Mouse (Mus musculus) MEL (cell line): ENCODE data around the gene Gpx7. TPM values are rescaled to one million over a fixed set of nuclear protein-coding genes. Genes with fewer than 3 reads are reported as not detected.
"Not testable (repeated sequence)": the region's sequence is repeated elsewhere in the genome, so short reads cannot be mapped to it uniquely, and the experiment has no call there.

Source experiments
- DNase-seq: peaks from one replicate; pipeline ENCODE4 v3.0.0; 2011; ENCODE audit warnings: low read depth, low spot score
- H3K27ac ChIP-seq: 2 replicates; pipeline ENCODE4 v1.5.1; 2012; ENCODE audit warnings: low read depth, mild to moderate bottlenecking, control low read depth, low read length, moderate library complexity; ENCODE audit not compliant: control insufficient read depth
- H3K27me3 ChIP-seq, 2 experiments: fragments of 150-350 bp in 1 of 2; sonication (generic) in 1 of 2; 2 replicates each; pipeline ENCODE4 v1.6.1; 2012; ENCODE audit warnings: low read length in 2 of 2, mild to moderate bottlenecking in 2 of 2, improper control_type of control experiment in 1 of 2, moderate library complexity in 1 of 2; ENCODE audit not compliant: insufficient read depth in 2 of 2, control insufficient read depth in 1 of 2
- H3K36me3 ChIP-seq, 2 experiments: 2 replicates each; pipeline ENCODE4 v1.6.1; 2012 to 2014; ENCODE audit warnings: low read length in 2 of 2, improper control_type of control experiment in 1 of 2, inconsistent platforms in 1 of 2, mild to moderate bottlenecking in 1 of 2; ENCODE audit not compliant: insufficient read depth in 2 of 2, control insufficient read depth in 1 of 2
- H3K4me1 ChIP-seq, 2 experiments: fragments of 150-350 bp in 1 of 2; sonication (generic) in 1 of 2; 2 replicates each; pipeline ENCODE4 v1.6.1; 2012; ENCODE audit warnings: low read length in 2 of 2, improper control_type of control experiment in 1 of 2, mild to moderate bottlenecking in 1 of 2; ENCODE audit not compliant: insufficient read depth in 2 of 2, control insufficient read depth in 1 of 2
- H3K4me3 ChIP-seq, 2 experiments: fragments of 150-350 bp in 1 of 2; sonication (generic) in 1 of 2; 2 replicates each; pipeline ENCODE4 v1.5.1; 2012; ENCODE audit warnings: low read depth in 2 of 2, low read length in 2 of 2, mild to moderate bottlenecking in 2 of 2, moderate library complexity in 2 of 2, control low read depth in 1 of 2, improper control_type of control experiment in 1 of 2; ENCODE audit not compliant: control insufficient read depth in 1 of 2, insufficient read depth in 1 of 2
- H3K79me2 ChIP-seq: 2 replicates; pipeline ENCODE4 v1.6.1; 2012; ENCODE audit warnings: mild to moderate bottlenecking, low read length, moderate library complexity; ENCODE audit not compliant: control insufficient read depth, poor library complexity, insufficient read depth
- H3K9ac ChIP-seq: 2 replicates; pipeline ENCODE4 v1.6.1; 2012; ENCODE audit warnings: low read depth, mild to moderate bottlenecking, control low read depth, low read length, moderate library complexity; ENCODE audit not compliant: control insufficient read depth, poor library complexity, severe bottlenecking
- H3K9me3 ChIP-seq: fragments of 150-350 bp; sonication (generic); replicated peaks from 2 replicates; pipeline ENCODE4 v1.6.1; 2012; ENCODE audit warnings: mild to moderate bottlenecking, low read length, improper control_type of control experiment, moderate library complexity; ENCODE audit not compliant: insufficient read depth
- BHLHE40 ChIP-seq: IDR thresholded peaks from 2 replicates; pipeline ENCODE4 v1.6.1; 2012; ENCODE audit warnings: low read depth, mild to moderate bottlenecking, inconsistent platforms, low read length, improper control_type of control experiment, borderline replicate concordance
- CHD1 ChIP-seq: IDR thresholded peaks from 2 replicates; pipeline ENCODE4 v1.6.1; 2012; ENCODE audit warnings: low read depth, mild to moderate bottlenecking, inconsistent platforms, low read length, improper control_type of control experiment
- EP300 ChIP-seq, 2 experiments: IDR thresholded peaks; 2 replicates each; pipeline ENCODE4 v1.6.1; 2011; ENCODE audit warnings: improper control_type of control experiment in 2 of 2, low read length in 2 of 2, low read depth in 1 of 2, mild to moderate bottlenecking in 1 of 2
- GATA1 ChIP-seq: IDR thresholded peaks from 2 replicates; pipeline ENCODE4 v1.6.1; 2011; ENCODE audit warnings: low read depth, low read length, improper control_type of control experiment
- KAT2A ChIP-seq: conservative IDR thresholded peaks from 2 replicates; pipeline ENCODE4 v1.6.1; 2012; ENCODE audit warnings: low read depth, low read length, improper control_type of control experiment, inconsistent platforms
- MAX ChIP-seq: IDR thresholded peaks from 2 replicates; pipeline ENCODE4 v1.6.1; 2011; ENCODE audit warnings: low read length, improper control_type of control experiment
- MYB ChIP-seq: IDR thresholded peaks from 2 replicates; pipeline ENCODE4 v1.6.1; 2011; ENCODE audit warnings: mild to moderate bottlenecking, low read depth, low read length, improper control_type of control experiment
- NELFE ChIP-seq: IDR thresholded peaks from 2 replicates; pipeline ENCODE4 v1.6.1; 2011; ENCODE audit warnings: low read depth, low read length, improper control_type of control experiment
- POLR2AphosphoS2 ChIP-seq: IDR thresholded peaks from 2 replicates; pipeline ENCODE4 v1.6.1; 2011; ENCODE audit warnings: low read length, improper control_type of control experiment
- RAD21 ChIP-seq: IDR thresholded peaks from 2 replicates; pipeline ENCODE4 v1.6.1; 2011; ENCODE audit warnings: mild to moderate bottlenecking, low read depth, low read length, improper control_type of control experiment
- RCOR1 ChIP-seq: IDR thresholded peaks from 2 replicates; pipeline ENCODE4 v1.6.1; 2012; ENCODE audit warnings: low read depth, mild to moderate bottlenecking, inconsistent platforms, low read length, improper control_type of control experiment
- SIN3A ChIP-seq: IDR thresholded peaks from 2 replicates; pipeline ENCODE4 v1.6.1; 2012; ENCODE audit warnings: low read length, improper control_type of control experiment, inconsistent platforms
- SMC3 ChIP-seq: IDR thresholded peaks from 2 replicates; pipeline ENCODE4 v1.6.1; 2011; ENCODE audit warnings: low read depth, low read length, improper control_type of control experiment
- TAL1 ChIP-seq: IDR thresholded peaks from 2 replicates; pipeline ENCODE4 v1.6.1; 2012; ENCODE audit warnings: mild to moderate bottlenecking, inconsistent platforms, low read length, moderate library complexity, mixed read lengths
- TBP ChIP-seq: IDR thresholded peaks from 2 replicates; pipeline ENCODE4 v1.8.0; 2011; ENCODE audit warnings: low read depth, low read length, improper control_type of control experiment
- TCF12 ChIP-seq: IDR thresholded peaks from 2 replicates; pipeline ENCODE4 v1.6.1; 2014; ENCODE audit warnings: low read depth, mild to moderate bottlenecking, inconsistent platforms, low read length, improper control_type of control experiment, moderate library complexity
- USF1 ChIP-seq: IDR thresholded peaks from 2 replicates; pipeline ENCODE4 v1.6.1; 2014; ENCODE audit warnings: low read depth, mild to moderate bottlenecking, inconsistent platforms, low read length, improper control_type of control experiment, moderate library complexity
- ZC3H11A ChIP-seq: IDR thresholded peaks from 2 replicates; pipeline ENCODE4 v1.6.1; 2012; ENCODE audit warnings: low read depth, mild to moderate bottlenecking, inconsistent platforms, low read length, improper control_type of control experiment
- ZNF384 ChIP-seq: IDR thresholded peaks from 2 replicates; pipeline ENCODE4 v1.6.1; 2012; ENCODE audit warnings: low read depth, mild to moderate bottlenecking, inconsistent platforms, low read length, improper control_type of control experiment
- polyA plus RNA-seq, 2 experiments: library from polyadenylated mRNA; stranded (reverse) in 1 of 2; unstranded in 1 of 2; fragments of >175 nt in 1 of 2; fragments of >200 nt in 1 of 2; gene quantifications; 2 replicates each; pipeline versions ENCODE4 v1.2.1 to v1.2.4; 2012; ENCODE audit warnings: low replicate concordance in 2 of 2, low read depth in 1 of 2; ENCODE audit not compliant: insufficient read length in 2 of 2, insufficient read depth in 1 of 2, missing spikeins in 1 of 2
- total RNA-seq: library from RNA; depleted of rRNA; stranded (reverse); fragments of 300-350 nt; gene quantifications from 2 replicates; pipeline ENCODE4 v1.2.3, GENCODE M21; 2012

The Gpx7 gene
- total and polyA plus RNA-seq, 3 experiments, result not detected

GRCm38 (mm10) chr4:108358498-108358897 lies 48.3 kb downstream of the Gpx7 start:
- H3K4me3 ChIP-seq, result no peak overlapping the region
- no peak for TF ChIP-seq MAX
- TF ChIP-seq, all 39 proteins: peak for 0
- no peaks in the 10 kb centered on the region; a peak in 1 of 4 replicates for H3K36me3 ChIP-seq
- H3K9me3 ChIP-seq, result no peaks in the 10 kb centered on the region
- H3K9ac ChIP-seq, result no peak overlapping the region
- no peaks in the 10 kb centered on the region for H3K79me2 ChIP-seq
- no peak for DNase-seq
- 0 out of 4 replicates have a peak, but pooled peaks cover 0 to 3% of the 10 kb centered on the region in 2 experiments for H3K27me3 ChIP-seq
- no peak overlapping the region for H3K27ac ChIP-seq
- peaks cover under 1 to 2% of the 10 kb centered on the region in 2 experiments; a peak in 2 of 4 replicates for H3K4me1 ChIP-seq

GRCm38 (mm10) chr4:108357458-108357857 lies 49.3 kb downstream of the Gpx7 start:
- Histone ChIP-seq H3K36me3 (no peaks in the 10 kb centered on the region; a peak in 1 of 4 replicates), H3K4me1 (peaks cover 2 to 4% of the 10 kb centered on the region in 2 experiments; a peak in 2 of 4 replicates), H3K27me3 (0 out of 4 replicates have a peak, but pooled peaks cover 0 to 3% of the 10 kb centered on the region in 2 experiments), H3K9ac (no peak overlapping the region), H3K27ac (no peak overlapping the region), H3K4me3 (no peak overlapping the region), H3K79me2 (no peaks in the 10 kb centered on the region), H3K9me3 (no peaks in the 10 kb centered on the region)
- TF ChIP-seq TBP, result no peak
- no peak for TF ChIP-seq GATA1
- no peak for DNase-seq

GRCm38 (mm10) chr4:108353591-108353990 lies 53.2 kb downstream of the Gpx7 start:
- peak; percentile 23; the same call in 1 of the 2 replicates for TF ChIP-seq GATA1
- 0 out of 2 replicates have a peak, but pooled peaks have one; percentile 35 for TF ChIP-seq MYB
- TF ChIP-seq TCF12, result peak; percentile 64
- TF ChIP-seq EP300 (IDR thresholded peaks at IDR 0.05; ENCODE audit: low read depth in 1 of 2, low read length in 2 of 2), result peak; percentile 36 to 72; a peak in 3 of 4 replicates
- not testable (repeated sequence) for H3K9ac ChIP-seq, H3K27ac ChIP-seq, H3K79me2 ChIP-seq, H3K27me3 ChIP-seq, H3K4me3 ChIP-seq, H3K36me3 ChIP-seq, H3K9me3 ChIP-seq
- DNase-seq, result peak; percentile 34
- peaks cover 2 to 13% of the 10 kb centered on the region in 2 experiments; a peak in 2 of 4 replicates for H3K4me1 ChIP-seq

GRCm38 (mm10) chr4:108350819-108351218 lies 55.9 kb downstream of the Gpx7 start:
- H3K36me3 ChIP-seq, result no peaks in the 10 kb centered on the region; a peak in 1 of 4 replicates
- no peak overlapping the region for H3K9ac ChIP-seq
- H3K79me2 ChIP-seq, result no peaks in the 10 kb centered on the region
- H3K4me3 ChIP-seq, result no peak overlapping the region
- TF ChIP-seq POLR2AphosphoS2, result no peak
- no peak for TF ChIP-seq TAL1
- TF ChIP-seq KAT2A, result no peak
- TF ChIP-seq ZC3H11A, result no peak
- no peak for TF ChIP-seq NELFE
- no peak for TF ChIP-seq GATA1
- no peak for TF ChIP-seq ZNF384
- TF ChIP-seq RCOR1, result no peak
- TF ChIP-seq USF1, result no peak
- no peak for TF ChIP-seq SIN3A
- TF ChIP-seq TCF12, result no peak
- no peak for TF ChIP-seq RAD21
- TF ChIP-seq CHD1, result no peak
- TF ChIP-seq BHLHE40, result no peak
- TF ChIP-seq TBP, result no peak
- no peak for TF ChIP-seq SMC3
- TF ChIP-seq MYB, result no peak
- TF ChIP-seq, all 39 proteins: peak for 0
- H3K9me3 ChIP-seq, result no peaks in the 10 kb centered on the region
- H3K4me1 ChIP-seq, result peaks cover 2 to 17% of the 10 kb centered on the region in 2 experiments; a peak in 2 of 4 replicates
- H3K27ac ChIP-seq, result no peak overlapping the region
- no peak for DNase-seq
- H3K27me3 ChIP-seq, result no peaks in the 10 kb centered on the region
